Comparison of ENCODE assay signal across 25 mouse cellular contexts in genomic region chr2:168988056-168988455, GRCm38 (mm10). TPM values are rescaled to one million over a fixed set of nuclear protein-coding genes. Genes with fewer than 3 reads are reported as not detected.
DNase-seq lines count a peak whose midpoint lies in the region; ATAC-seq and TF ChIP-seq lines count a peak whose summit lies in the region.
"Had no signal": no experiment of that assay in that cellular context is flagged by ENCODE, and none has a peak within 500 bp of the region (broad histone marks: within the 10 kb centered on the region; RNA-seq: fewer than 3 reads in every experiment).

No protein-coding gene starts in this region.

- no peak overlapping the region for H3K4me2 ChIP-seq in kidney, postnatal 0 days (ENCODE audit: low read length)
- H3K4me2 ChIP-seq: embryonic facial prominence, embryonic 12.5 days; forebrain, embryonic 12.5 days; hindbrain, embryonic 12.5 days had no signal

- H3K4me3 ChIP-seq in kidney, postnatal 0 days (replicated peaks; ENCODE audit: low read depth, low read length), result no peak overlapping the region
- H3K4me3 ChIP-seq in cortical plate, adult 2 months (ENCODE audit: insufficient read depth, low read length), result no peak overlapping the region
- H3K4me3 ChIP-seq: embryonic facial prominence, embryonic 12.5 days; forebrain, embryonic 12.5 days; gastrocnemius, adult 2 months; heart, embryonic 10.5 days; hindbrain, embryonic 12.5 days had no signal

- TF ChIP-seq CTCF in kidney, postnatal 0 days (IDR thresholded peaks at IDR 0.05; ENCODE audit: low read depth), result peak; percentile 35; the same call in 1 of the 2 replicates
- TF ChIP-seq CTCF in cortical plate, adult 2 months (IDR thresholded peaks at IDR 0.05; ENCODE audit: extremely low read depth, insufficient read depth, low read length), result peak; percentile 26; the same call in 1 of the 2 replicates

- no peak for TF ChIP-seq POLR2A in cortical plate, adult 2 months (IDR thresholded peaks at IDR 0.05; ENCODE audit: extremely low read depth, insufficient read depth, low read length)

- H3K36me3 ChIP-seq in kidney, postnatal 0 days (ENCODE audit: insufficient read depth, low read length), result no peaks in the 10 kb centered on the region
- H3K36me3 ChIP-seq: embryonic facial prominence, embryonic 12.5 days; forebrain, embryonic 12.5 days; hindbrain, embryonic 12.5 days had no signal

- H3K9me3 ChIP-seq in kidney, postnatal 0 days (replicated peaks; ENCODE audit: low read length), result no peaks in the 10 kb centered on the region
- H3K9me3 ChIP-seq: embryonic facial prominence, embryonic 12.5 days; forebrain, embryonic 12.5 days; heart, embryonic 10.5 days; hindbrain, embryonic 12.5 days had no signal

- H3K27me3 ChIP-seq in kidney, postnatal 0 days (ENCODE audit: insufficient read depth, low read length), result no peaks in the 10 kb centered on the region
- H3K27me3 ChIP-seq: CH12.LX; embryonic facial prominence, embryonic 12.5 days; forebrain, embryonic 12.5 days; hindbrain, embryonic 12.5 days; Patski had no signal

- H3K27ac ChIP-seq in kidney, postnatal 0 days, result no peak overlapping the region
- H3K27ac ChIP-seq in cortical plate, adult 2 months (ENCODE audit: insufficient read depth, low read length), result no peak overlapping the region
- H3K27ac ChIP-seq: embryonic facial prominence, embryonic 12.5 days; forebrain, embryonic 12.5 days; gastrocnemius, adult 2 months; heart, embryonic 10.5 days; hindbrain, embryonic 12.5 days had no signal

- no peak for ATAC-seq in kidney, postnatal 0 days (replicated peaks; ENCODE audit: low FRiP score, low read depth)
- ATAC-seq: forebrain, embryonic 16.5 days; hindbrain, embryonic 16.5 days; inflammation-experienced regulatory T-cells, adult 6 months; Patski had no signal

- H3K4me1 ChIP-seq in kidney, postnatal 0 days (replicated peaks; ENCODE audit: insufficient read depth, low read length), result no peaks in the 10 kb centered on the region
- H3K4me1 ChIP-seq in cortical plate, adult 2 months (ENCODE audit: control insufficient read depth, insufficient read depth, low read length), result no peaks in the 10 kb centered on the region; the same call in 1 of the 2 replicates
- H3K4me1 ChIP-seq: embryonic facial prominence, embryonic 12.5 days; heart, embryonic 10.5 days had no signal

- no peak for DNase-seq in kidney, postnatal 0 days (ENCODE audit: low spot score)
- no peak for DNase-seq in kidney, postnatal 10 days
- DNase-seq in 416B (ENCODE audit: low read depth), result peak; percentile 8
- peak; percentile 77 for DNase-seq in ES-CJ7 (ENCODE audit: low read depth, low spot score)
- no peak for DNase-seq in left cerebral cortex, adult 9 months (ENCODE audit: low spot score in 2 of 2)
- DNase-seq in gastrocnemius, adult 8-10 months (ENCODE audit: low spot score in 2 of 2), result no peak
- DNase-seq: adrenal gland, adult 8-10 months; cerebellum, adult 11 months; cerebellum, adult 8-10 months; cerebellum, postnatal 14 days; gastrocnemius, adult 2 months; gastrocnemius, postnatal 36 days; heart, adult 11 months; heart, postnatal 10 days; heart, postnatal 4 days had no signal

- WGBS in kidney, postnatal 0 days, result 96% methylated on average over 1 of the region's 1 CpGs

- no peak overlapping the region for H3K9ac ChIP-seq in kidney, postnatal 0 days (ENCODE audit: low read depth, low read length)
- H3K9ac ChIP-seq: embryonic facial prominence, embryonic 12.5 days; forebrain, embryonic 12.5 days; hindbrain, embryonic 12.5 days had no signal

RNA-seq across cellular contexts. Expression of gene Zfp64, which starts 32.7 kb away (rescaled TPM):
- 20.4 and 22.0 TPM in 2 replicates for polyA plus RNA-seq in kidney, postnatal 0 days (2015; fragmentation: Nextera tagmentation; extraction: Ambion mirVana)
- polyA plus RNA-seq in cortical plate, adult 2 months (2012; rRNA removed), result 18.9 TPM in 2 replicates
- 10 to 100 TPM in 1 of 4 experiments, 1 to 10 TPM in 3; 6.8 to 10.1 (median 7.4) TPM for total RNA-seq in gastrocnemius, adult 8-10 months (2022)

Comparison
In these comparisons a context has a peak if more than half of its experiments do, and no peak if none do; other contexts are left out.
1. DNase-seq: peak in 416B (single experiment) and ES-CJ7 (single experiment); none in kidney, postnatal 0 days (single experiment), kidney, postnatal 10 days (single experiment), left cerebral cortex, adult 9 months (0 of 2) and gastrocnemius, adult 8-10 months (0 of 2).